Mouse (Mus musculus) neural tube, embryonic 13.5 days (tissue): ENCODE data around the gene Pdzd11. TPM values are rescaled to one million over a fixed set of nuclear protein-coding genes. Genes with fewer than 3 reads are reported as not detected.

Experiments used
- ATAC-seq: fragments of 200-750 bp; cut with Nextera tagmentation; 2 replicates; pipeline ENCODE4 v1.8.0; 2017; ENCODE audit warnings: low read depth, mild to moderate bottlenecking, moderate TSS enrichment, moderate library complexity
- H3K27ac ChIP-seq: fragments of 300-500 bp; sonication (generic); replicated peaks from 2 replicates; pipeline ENCODE4 v1.5.1; 2015; ENCODE audit warnings: moderate library complexity, mild to moderate bottlenecking, inconsistent platforms
- H3K27me3 ChIP-seq: fragments of 300-500 bp; sonication (generic); 2 replicates; pipeline ENCODE4 v1.6.1; 2015; ENCODE audit warnings: mild to moderate bottlenecking, inconsistent platforms
- H3K36me3 ChIP-seq: fragments of 300-500 bp; sonication (generic); 2 replicates; pipeline ENCODE4 v1.6.1; 2015; ENCODE audit warnings: mild to moderate bottlenecking, inconsistent platforms
- H3K4me1 ChIP-seq: fragments of 300-500 bp; sonication (generic); replicated peaks from 2 replicates; pipeline ENCODE4 v1.6.1; 2015; ENCODE audit warnings: inconsistent platforms
- H3K4me2 ChIP-seq: fragments of 300-500 bp; sonication (generic); 2 replicates; pipeline ENCODE4 v1.6.1; 2015; ENCODE audit warnings: inconsistent platforms, mild to moderate bottlenecking, moderate library complexity
- H3K4me3 ChIP-seq: fragments of 300-500 bp; sonication (generic); 2 replicates; pipeline ENCODE4 v1.5.1; 2015; ENCODE audit warnings: mild to moderate bottlenecking, inconsistent platforms
- H3K9ac ChIP-seq: fragments of 300-500 bp; sonication (generic); 2 replicates; pipeline ENCODE4 v1.6.1; 2015; ENCODE audit warnings: moderate library complexity, mild to moderate bottlenecking, inconsistent platforms
- H3K9me3 ChIP-seq: fragments of 300-500 bp; sonication (generic); 2 replicates; pipeline ENCODE4 v1.6.1; 2016; ENCODE audit warnings: inconsistent platforms
- WGBS: fragments of 180-500 bp; shearing (Covaris S2); methylation state at CpG from one replicate; pipeline ENCODE4 v1.1.7; 2015; 5-methylcytosine and 5-hydroxymethylcytosine counted together
- polyA plus RNA-seq: library from polyadenylated mRNA; unstranded; fragments of >200 nt; fragmentation: Nextera tagmentation; extraction: Ambion mirVana; gene quantifications from 2 replicates; pipeline ENCODE4 v1.2.1, GENCODE M21; 2015

Pdzd11 gene
- polyA plus RNA-seq, 1 experiment from 2014 or later, result 121 TPM

- Histone ChIP-seq H3K4me1 (no peaks in the 10 kb centered on the region), H3K4me2 (no peak overlapping the region), H3K9me3 (no peaks in the 10 kb centered on the region), H3K27ac (no peak overlapping the region), H3K4me3 (no peak overlapping the region), H3K36me3 (no peaks in the 10 kb centered on the region), H3K27me3 (peaks cover 29% of the 10 kb centered on the region), H3K9ac (no peak overlapping the region)
- 26% methylated on average over 5 of the region's 5 CpGs for WGBS
- no peak for ATAC-seq
Observed at GRCm38 (mm10) chrX:100597439-100597838, 28.9 kb downstream of the Pdzd11 start.

- Histone ChIP-seq H3K4me1 (no peaks in the 10 kb centered on the region), H3K9me3 (no peaks in the 10 kb centered on the region), H3K9ac (no peak within 1 kb of the TSS), H3K4me2 (no peak within 1 kb of the TSS), H3K36me3 (no peaks in the 10 kb centered on the region), H3K27me3 (peaks cover 21% of the 10 kb centered on the region), H3K27ac (no peak within 1 kb of the TSS), H3K4me3 (no peak within 1 kb of the TSS)
- ATAC-seq, result no peak
- 61% methylated on average over 4 of the region's 4 CpGs for WGBS
Observed at GRCm38 (mm10) chrX:100594791-100595190, 31.6 kb downstream of the Pdzd11 start, which contains the start of gene P2ry4. TSS of gene P2ry4 (minus strand) at chrX:100594869.

Other genes starting within 250 kb of the Pdzd11 start
- gene Otud6a, start 197.6 kb downstream of the Pdzd11 start, polyA plus RNA-seq, result not detected in 2 replicates
- 0.11 and 0.36 TPM in 2 replicates for gene Awat2, start 183.9 kb downstream of the Pdzd11 start, polyA plus RNA-seq
- 29.3 and 30.0 TPM in 2 replicates for gene Igbp1, start 132.3 kb downstream of the Pdzd11 start, polyA plus RNA-seq
- gene Dgat2l6, start 101.7 kb downstream of the Pdzd11 start, polyA plus RNA-seq, result not detected in 2 replicates
- not detected in 2 replicates for gene Awat1, start 54.3 kb downstream of the Pdzd11 start, polyA plus RNA-seq
- not detected in 2 replicates for gene P2ry4, start 31.7 kb downstream of the Pdzd11 start, polyA plus RNA-seq
- 0.36 TPM in 1 of 2 replicates, not detected in the other for gene Arr3, start 21.1 kb downstream of the Pdzd11 start, polyA plus RNA-seq
- 5.7 and 6.6 TPM in 2 replicates for gene Kif4, start 831 bp downstream of the Pdzd11 start, polyA plus RNA-seq
- gene Gdpd2, start 103.3 kb upstream of the Pdzd11 start, polyA plus RNA-seq, result 21.4 and 27.8 TPM in 2 replicates
- 5.2 and 6.9 TPM in 2 replicates for gene Dlg3, start 141.2 kb upstream of the Pdzd11 start, polyA plus RNA-seq